Mouse (Mus musculus): ENCODE measurements around the gene Grap2. TPM values are rescaled to one million over a fixed set of nuclear protein-coding genes. Genes with fewer than 3 reads are reported as not detected.

Grap2 gene
- polyA plus RNA-seq, 1 experiment from 2014 or later: 4.9 TPM

GRCm38 (mm10) chr15:80653865-80654264 lies 81.5 kb downstream of the Grap2 start:
- 93% methylated on average over 8 of the region's 8 CpGs for WGBS
- Histone ChIP-seq H3K9me3 (ENCODE audit: control insufficient read depth, low read length) (no peaks in the 10 kb centered on the region), H3K4me1 (ENCODE audit: control insufficient read depth, insufficient read depth, low read length) (peaks cover 2% of the 10 kb centered on the region), H3K9ac (ENCODE audit: low read length) (no peak overlapping the region), H3K36me3 (ENCODE audit: control insufficient read depth, insufficient read depth, low read length) (no peaks in the 10 kb centered on the region), H3K4me2 (no peak overlapping the region), H3K27me3 (ENCODE audit: control insufficient read depth, insufficient read depth, low read length) (no peaks in the 10 kb centered on the region), H3K4me3 (ENCODE audit: low read depth, low read length) (no peak overlapping the region), H3K27ac (ENCODE audit: low read depth, low read length) (no peak overlapping the region)
- DNase-seq (ENCODE audit: low spot score, missing footprints) (no peak), ATAC-seq (ENCODE audit: low FRiP score) (no peak)

DNA sequence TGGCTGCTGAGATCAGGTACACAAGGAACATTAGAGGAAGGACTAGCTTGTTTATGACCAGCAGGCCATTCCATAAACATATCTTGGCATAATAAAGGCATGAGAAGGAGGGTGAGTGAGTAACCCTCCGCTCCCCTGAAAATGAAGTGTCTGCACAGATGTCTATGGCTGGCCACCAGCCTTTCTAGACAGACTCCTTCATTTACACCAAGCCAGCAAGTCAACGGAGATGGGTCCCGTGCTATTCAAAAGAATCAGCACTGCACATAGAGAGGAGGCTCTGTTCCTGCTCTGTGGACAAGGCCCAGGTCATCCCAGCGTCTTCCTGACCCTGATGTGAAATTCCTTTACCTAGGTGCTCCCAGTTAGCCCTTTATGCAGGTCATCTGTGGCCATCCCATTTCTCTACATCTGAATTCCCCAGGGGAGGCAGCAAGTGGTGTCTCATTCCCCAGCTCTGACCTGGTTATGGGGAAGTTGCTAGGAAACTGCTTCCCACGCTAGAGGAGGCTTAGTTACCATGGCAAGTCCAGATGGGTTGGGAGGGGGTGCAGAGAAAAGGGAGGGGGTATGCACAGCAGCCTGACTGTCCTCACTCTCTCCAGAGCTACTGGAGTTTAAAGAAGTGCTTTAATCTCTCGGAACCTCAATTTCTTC lies 86.5 kb downstream of the Grap2 start:
- no peak overlapping the region for H3K9ac ChIP-seq (ENCODE audit: low read length)
- no peak overlapping the region for H3K4me2 ChIP-seq
- WGBS: 61% methylated on average over 6 of the region's 6 CpGs
- no peaks in the 10 kb centered on the region for H3K27me3 ChIP-seq (ENCODE audit: control insufficient read depth, insufficient read depth, low read length)
- H3K36me3 ChIP-seq (ENCODE audit: control insufficient read depth, insufficient read depth, low read length): no peaks in the 10 kb centered on the region
- no peaks in the 10 kb centered on the region for H3K9me3 ChIP-seq (ENCODE audit: control insufficient read depth, low read length)
- H3K4me3 ChIP-seq (ENCODE audit: low read depth, low read length): no peak overlapping the region
- no peak; the same call in 1 of the 2 replicates for ATAC-seq (ENCODE audit: low FRiP score)
- H3K4me1 ChIP-seq (ENCODE audit: control insufficient read depth, insufficient read depth, low read length): peaks cover 8% of the 10 kb centered on the region
- H3K27ac ChIP-seq (ENCODE audit: low read depth, low read length): no peak overlapping the region
- DNase-seq (ENCODE audit: low spot score, missing footprints): no peak

- Histone ChIP-seq H3K27me3 (ENCODE audit: control insufficient read depth, insufficient read depth, low read length) (no peaks in the 10 kb centered on the region), H3K9ac (ENCODE audit: low read length) (no peak overlapping the region), H3K36me3 (ENCODE audit: control insufficient read depth, insufficient read depth, low read length) (no peaks in the 10 kb centered on the region), H3K4me1 (ENCODE audit: control insufficient read depth, insufficient read depth, low read length) (peaks cover 8% of the 10 kb centered on the region), H3K4me2 (no peak overlapping the region), H3K9me3 (ENCODE audit: control insufficient read depth, low read length) (no peaks in the 10 kb centered on the region), H3K4me3 (ENCODE audit: low read depth, low read length) (no peak overlapping the region), H3K27ac (ENCODE audit: low read depth, low read length) (no peak overlapping the region)
- no peak for DNase-seq (ENCODE audit: low spot score, missing footprints)
- no peak for ATAC-seq (ENCODE audit: low FRiP score)
- WGBS: 75% methylated on average over 4 of the region's 4 CpGs
Measured at GRCm38 (mm10) chr15:80660963-80661362, 88.6 kb downstream of the Grap2 start.

GRCm38 (mm10) chr15:80664444-80664843 lies 92.0 kb downstream of the Grap2 start:
- ATAC-seq (ENCODE audit: low FRiP score) (no peak), DNase-seq (ENCODE audit: low spot score, missing footprints) (no peak)
- Histone ChIP-seq H3K27me3 (ENCODE audit: control insufficient read depth, insufficient read depth, low read length) (no peaks in the 10 kb centered on the region), H3K4me1 (ENCODE audit: control insufficient read depth, insufficient read depth, low read length) (peaks cover under 1% of the 10 kb centered on the region), H3K9me3 (ENCODE audit: control insufficient read depth, low read length) (no peaks in the 10 kb centered on the region), H3K27ac (ENCODE audit: low read depth, low read length) (no peak overlapping the region), H3K4me3 (ENCODE audit: low read depth, low read length) (no peak overlapping the region), H3K4me2 (no peak overlapping the region), H3K36me3 (ENCODE audit: control insufficient read depth, insufficient read depth, low read length) (no peaks in the 10 kb centered on the region), H3K9ac (ENCODE audit: low read length) (no peak overlapping the region)
- WGBS: 88% methylated on average over 4 of the region's 4 CpGs

- no peaks in the 10 kb centered on the region for H3K9me3 ChIP-seq (ENCODE audit: control insufficient read depth, low read length)
- H3K9ac ChIP-seq (ENCODE audit: low read length): no peak within 1 kb of the TSS; the same call in 1 of the 2 replicates
- H3K27ac ChIP-seq (ENCODE audit: low read depth, low read length): no peak within 1 kb of the TSS
- WGBS: 4% methylated on average over 85 of the region's 85 CpGs
- peak within 1 kb of the TSS; percentile 16 for H3K4me3 ChIP-seq (ENCODE audit: low read depth, low read length)
- peak; percentile 93 for DNase-seq (ENCODE audit: low spot score, missing footprints)
- peak within 1 kb of the TSS; percentile 58 for H3K4me2 ChIP-seq
- H3K4me1 ChIP-seq (ENCODE audit: control insufficient read depth, insufficient read depth, low read length): peaks cover 5% of the 10 kb centered on the region; the same call in 1 of the 2 replicates
- peak; percentile 59 for ATAC-seq (ENCODE audit: low FRiP score)
- H3K36me3 ChIP-seq (ENCODE audit: control insufficient read depth, insufficient read depth, low read length): no peaks in the 10 kb centered on the region
- peaks cover 22% of the 10 kb centered on the region for H3K27me3 ChIP-seq (ENCODE audit: control insufficient read depth, insufficient read depth, low read length)
Measured at GRCm38 (mm10) chr15:80671295-80672252, 99.2 kb downstream of the Grap2 start, which contains the start of gene Fam83f. Gene Fam83f (plus strand): TSS chr15:80671847.

DNA sequence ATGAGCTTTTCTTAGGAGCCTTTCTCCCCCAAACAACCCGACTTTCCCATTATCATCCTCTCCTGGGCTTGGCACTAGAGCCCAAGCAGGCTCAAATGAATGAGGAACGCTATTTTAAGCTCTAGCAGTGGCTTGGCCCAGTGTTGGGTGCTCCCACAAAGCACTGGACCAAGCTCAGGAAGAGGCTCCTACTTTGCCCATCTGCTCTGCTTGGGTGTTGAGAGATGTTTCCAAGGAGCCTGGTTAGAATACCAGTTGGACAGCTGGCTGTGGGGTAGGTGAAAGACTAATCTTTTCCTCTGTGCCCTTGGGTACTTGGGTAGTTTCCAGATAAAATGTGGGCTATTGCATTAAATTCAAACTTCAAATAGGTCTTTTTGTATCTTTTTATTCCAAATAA lies 100.4 kb downstream of the Grap2 start:
- Histone ChIP-seq H3K4me3 (ENCODE audit: low read depth, low read length) (no peak overlapping the region), H3K36me3 (ENCODE audit: control insufficient read depth, insufficient read depth, low read length) (no peaks in the 10 kb centered on the region), H3K9me3 (ENCODE audit: control insufficient read depth, low read length) (no peaks in the 10 kb centered on the region), H3K27me3 (ENCODE audit: control insufficient read depth, insufficient read depth, low read length) (peaks cover 22% of the 10 kb centered on the region), H3K4me2 (no peak overlapping the region), H3K9ac (ENCODE audit: low read length) (no peak overlapping the region), H3K27ac (ENCODE audit: low read depth, low read length) (no peak overlapping the region), H3K4me1 (ENCODE audit: control insufficient read depth, insufficient read depth, low read length) (peaks cover 5% of the 10 kb centered on the region; the same call in 1 of the 2 replicates)
- DNase-seq (ENCODE audit: low spot score, missing footprints) (no peak), ATAC-seq (ENCODE audit: low FRiP score) (no peak)
- 66% methylated on average over 2 of the region's 2 CpGs for WGBS

- no peak overlapping the region for H3K4me2 ChIP-seq
- H3K9ac ChIP-seq (ENCODE audit: low read length): no peak overlapping the region
- no peak for DNase-seq (ENCODE audit: low spot score, missing footprints)
- H3K4me1 ChIP-seq (ENCODE audit: control insufficient read depth, insufficient read depth, low read length): peaks cover 5% of the 10 kb centered on the region; the same call in 1 of the 2 replicates
- H3K9me3 ChIP-seq (ENCODE audit: control insufficient read depth, low read length): no peaks in the 10 kb centered on the region
- no peak overlapping the region for H3K4me3 ChIP-seq (ENCODE audit: low read depth, low read length)
- peaks cover 22% of the 10 kb centered on the region for H3K27me3 ChIP-seq (ENCODE audit: control insufficient read depth, insufficient read depth, low read length)
- H3K36me3 ChIP-seq (ENCODE audit: control insufficient read depth, insufficient read depth, low read length): no peaks in the 10 kb centered on the region
- WGBS: 73% methylated on average over 4 of the region's 4 CpGs
- ATAC-seq (ENCODE audit: low FRiP score): no peak
- no peak overlapping the region for H3K27ac ChIP-seq (ENCODE audit: low read depth, low read length)
Measured at GRCm38 (mm10) chr15:80673337-80674095, 101.1 kb downstream of the Grap2 start.

DNA sequence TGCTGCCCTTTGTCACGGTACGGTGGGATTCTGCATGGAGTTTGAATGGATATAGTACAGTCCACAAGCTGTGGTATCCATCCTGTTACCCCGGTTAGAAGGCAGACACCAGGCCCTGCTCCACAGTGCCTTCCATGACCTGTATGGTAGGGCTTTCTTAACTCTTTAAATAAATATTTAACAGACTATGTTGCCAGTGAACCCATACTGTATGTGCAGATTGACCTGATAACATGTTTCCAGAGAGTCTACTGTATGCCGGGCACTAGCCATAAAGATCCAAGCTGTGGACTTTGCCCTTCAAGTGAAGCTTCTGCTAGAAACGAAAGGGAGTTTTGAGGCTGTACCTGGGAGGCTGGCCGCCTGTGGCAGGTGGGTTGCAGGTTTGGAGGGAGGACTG lies 102.3 kb downstream of the Grap2 start:
- no peak overlapping the region for H3K4me3 ChIP-seq (ENCODE audit: low read depth, low read length)
- no peak overlapping the region for H3K27ac ChIP-seq (ENCODE audit: low read depth, low read length)
- DNase-seq (ENCODE audit: low spot score, missing footprints) (no peak), ATAC-seq (ENCODE audit: low FRiP score) (no peak)
- peaks cover 5% of the 10 kb centered on the region; the same call in 1 of the 2 replicates for H3K4me1 ChIP-seq (ENCODE audit: control insufficient read depth, insufficient read depth, low read length)
- H3K4me2 ChIP-seq: no peak overlapping the region
- peaks cover 22% of the 10 kb centered on the region for H3K27me3 ChIP-seq (ENCODE audit: control insufficient read depth, insufficient read depth, low read length)
- no peaks in the 10 kb centered on the region for H3K36me3 ChIP-seq (ENCODE audit: control insufficient read depth, insufficient read depth, low read length)
- no peaks in the 10 kb centered on the region for H3K9me3 ChIP-seq (ENCODE audit: control insufficient read depth, low read length)
- no peak overlapping the region for H3K9ac ChIP-seq (ENCODE audit: low read length)
- WGBS: 88% methylated on average over 6 of the region's 6 CpGs
